Mouse (Mus musculus) layer of hippocampus, adult 9-10 months (tissue): ENCODE results near the gene Slc22a28.
"Not testable (repeated sequence)": the region's sequence is repeated elsewhere in the genome, so short reads cannot be mapped to it uniquely, and the experiment has no call there.

ENCODE experiments used
- DNase-seq: peaks from one replicate; pipeline ENCODE4 v3.0.0; 2022; ENCODE audit warnings: low spot score

The Slc22a28 gene

GRCm38 (mm10) chr19:8131881-8132280 lies at the start of gene Slc22a28:
Slc22a28 (minus strand) TSS chr19:8131982.
- DNase-seq, result not testable (repeated sequence)

DNA sequence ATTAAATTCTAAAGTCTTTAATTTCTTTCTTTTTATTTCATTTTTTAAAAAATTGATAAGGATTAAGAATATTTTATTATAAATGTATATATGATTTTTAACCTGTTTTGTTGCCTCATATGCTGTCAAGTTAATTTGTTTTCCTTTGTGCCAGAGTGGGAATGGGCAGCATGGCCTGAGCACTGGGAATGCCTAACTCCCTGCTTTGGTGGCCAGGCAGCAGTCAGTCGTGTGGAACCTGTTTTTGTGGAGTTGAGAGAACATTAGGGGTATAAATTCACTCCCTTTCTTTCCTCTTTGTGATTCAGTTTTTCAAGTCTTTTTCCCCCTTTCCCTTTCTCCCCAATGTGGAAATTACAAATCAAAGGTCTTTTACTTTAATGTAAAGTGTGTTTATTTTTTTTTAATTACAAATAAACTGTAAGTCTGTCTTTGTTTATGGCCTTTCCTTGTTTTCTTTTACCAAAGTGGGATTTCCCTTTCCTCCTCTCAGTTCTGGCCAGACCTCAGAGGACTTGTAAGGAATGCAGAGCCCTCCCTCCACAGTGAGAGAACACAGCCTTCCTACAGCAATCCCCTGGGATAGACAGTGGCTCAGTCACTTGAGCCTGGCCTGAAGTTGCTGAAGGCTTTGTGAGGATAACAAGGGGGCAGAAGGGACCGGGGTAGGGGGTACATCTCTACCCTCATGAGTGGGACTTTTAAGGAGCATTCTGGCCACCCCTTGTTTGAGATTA lies 17.2 kb upstream of the Slc22a28 start:
- no peak for DNase-seq

GRCm38 (mm10) chr19:8142716-8143115 lies 10.9 kb upstream of the Slc22a28 start:
- not testable (repeated sequence) for DNase-seq

DNA sequence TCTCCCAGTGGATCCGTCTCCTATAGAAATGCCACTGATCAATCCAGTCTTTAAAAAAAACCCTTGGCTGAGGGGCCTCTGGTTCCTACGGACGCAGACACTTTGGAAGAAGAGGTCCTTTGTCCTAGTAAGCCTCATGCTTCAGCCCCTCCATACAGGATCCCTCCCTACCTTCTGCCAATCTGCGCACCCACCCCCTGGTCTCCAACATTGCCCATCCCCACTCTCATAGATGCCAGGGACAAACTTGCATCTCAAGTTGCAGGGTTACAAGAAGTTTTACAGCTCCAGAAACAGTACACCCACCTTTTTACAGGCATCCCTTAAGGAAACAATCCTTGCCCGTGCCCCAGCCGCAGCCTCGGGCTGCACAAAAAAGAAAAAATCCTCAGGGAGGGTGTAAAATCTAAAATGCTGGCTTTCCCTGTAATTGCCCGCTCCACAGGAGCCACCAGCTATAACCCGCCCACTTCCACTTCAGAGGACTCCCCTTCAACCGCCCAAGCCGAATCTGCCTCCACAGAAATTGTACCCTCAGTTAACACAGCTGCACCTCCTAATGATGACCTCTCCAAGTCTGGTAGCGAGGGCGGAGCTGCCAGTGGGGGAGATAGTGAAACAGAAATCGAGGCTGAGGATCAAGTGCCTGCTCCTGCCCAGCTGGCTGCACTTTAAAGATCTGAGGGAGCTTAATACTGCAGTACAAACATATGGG lies 2.5 kb upstream of the Slc22a28 start:
- DNase-seq, result not testable (repeated sequence)

DNA sequence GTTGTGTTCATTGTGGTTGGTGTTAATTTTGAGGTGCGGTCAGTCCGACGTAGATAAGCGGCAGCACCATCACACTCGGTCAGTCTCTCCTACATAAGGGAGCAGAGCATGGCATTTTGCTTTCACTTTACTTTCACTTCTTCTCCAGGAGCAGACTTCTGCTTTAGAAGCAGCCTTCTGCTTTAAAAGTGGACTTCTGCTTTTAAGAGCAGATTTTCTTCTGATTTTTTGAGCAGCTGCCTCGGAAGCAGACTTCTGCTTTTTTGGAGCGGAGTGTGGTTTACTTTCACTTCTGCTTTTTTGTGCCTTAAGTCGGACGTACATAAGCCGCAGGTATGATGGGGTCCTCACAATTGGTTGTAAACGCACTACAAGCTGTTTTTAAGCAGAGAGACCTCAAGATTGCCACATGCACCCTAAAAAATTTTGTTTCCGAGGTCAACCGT lies 111.9 kb downstream of the Slc22a28 start:
- DNase-seq, result no peak

GRCm38 (mm10) chr19:8019329-8019851 lies 112.4 kb downstream of the Slc22a28 start:
- DNase-seq, result not testable (repeated sequence)

DNA sequence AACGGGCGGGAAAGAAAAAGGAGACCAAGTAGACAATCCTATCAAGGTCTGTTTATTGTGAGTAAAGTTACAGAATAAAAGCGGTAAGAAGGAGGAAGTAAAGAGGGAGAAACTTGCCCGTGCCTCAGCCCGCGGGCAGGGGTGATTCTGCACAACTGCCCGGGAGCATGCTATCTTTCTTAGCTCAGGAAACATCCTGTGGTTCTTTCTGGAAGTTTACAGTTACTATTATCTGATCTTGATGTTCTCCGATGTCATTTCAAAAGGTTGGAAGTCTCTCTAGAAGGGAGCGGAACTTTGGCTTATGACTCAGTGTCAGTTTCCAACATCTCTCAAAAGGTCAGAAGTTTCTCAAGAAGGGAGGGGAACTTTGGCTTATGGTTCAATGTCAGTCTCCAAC lies 113.2 kb downstream of the Slc22a28 start:
- not testable (repeated sequence) for DNase-seq
